Mouse (Mus musculus): ENCODE data around the gene Myo5a.

- no peak for TF ChIP-seq CTCF (IDR thresholded peaks at IDR 0.05; ENCODE audit: low read depth)
- no peak for TF ChIP-seq EP300 (IDR thresholded peaks at IDR 0.05; ENCODE audit: low read depth)
Observed at GRCm38 (mm10) chr9:75209246-75209645, 138.4 kb downstream of the Myo5a start.
